Mouse (Mus musculus): ENCODE data around the gene Dgcr2.
A peak's percentile ranks its signal among the peaks of the same experiment; 100 is the strongest.

Gene Dgcr2

DNA sequence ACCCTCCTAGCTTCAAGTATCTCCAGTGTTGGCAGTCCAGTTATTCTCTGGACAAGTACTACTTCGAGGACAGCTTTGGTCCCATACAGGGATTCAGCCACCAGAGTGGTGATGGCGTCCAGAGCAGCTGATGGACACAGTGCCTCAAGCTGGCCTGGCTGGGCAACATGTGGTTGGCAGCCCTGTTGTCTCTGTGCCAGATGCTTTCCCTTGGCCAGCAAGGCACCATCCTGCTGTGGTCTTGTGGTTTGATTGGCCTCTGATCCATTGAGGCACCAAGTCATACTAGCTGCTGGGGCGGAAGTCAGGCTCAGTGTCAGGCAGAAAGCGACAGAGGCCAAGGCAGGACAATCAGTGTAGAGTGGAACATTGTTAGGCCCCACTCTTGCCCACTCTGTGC, 89.2 kb downstream of the Dgcr2 start:
- peak; percentile 97 for DNase-seq (ENCODE audit: low read depth, low spot score)

DNA sequence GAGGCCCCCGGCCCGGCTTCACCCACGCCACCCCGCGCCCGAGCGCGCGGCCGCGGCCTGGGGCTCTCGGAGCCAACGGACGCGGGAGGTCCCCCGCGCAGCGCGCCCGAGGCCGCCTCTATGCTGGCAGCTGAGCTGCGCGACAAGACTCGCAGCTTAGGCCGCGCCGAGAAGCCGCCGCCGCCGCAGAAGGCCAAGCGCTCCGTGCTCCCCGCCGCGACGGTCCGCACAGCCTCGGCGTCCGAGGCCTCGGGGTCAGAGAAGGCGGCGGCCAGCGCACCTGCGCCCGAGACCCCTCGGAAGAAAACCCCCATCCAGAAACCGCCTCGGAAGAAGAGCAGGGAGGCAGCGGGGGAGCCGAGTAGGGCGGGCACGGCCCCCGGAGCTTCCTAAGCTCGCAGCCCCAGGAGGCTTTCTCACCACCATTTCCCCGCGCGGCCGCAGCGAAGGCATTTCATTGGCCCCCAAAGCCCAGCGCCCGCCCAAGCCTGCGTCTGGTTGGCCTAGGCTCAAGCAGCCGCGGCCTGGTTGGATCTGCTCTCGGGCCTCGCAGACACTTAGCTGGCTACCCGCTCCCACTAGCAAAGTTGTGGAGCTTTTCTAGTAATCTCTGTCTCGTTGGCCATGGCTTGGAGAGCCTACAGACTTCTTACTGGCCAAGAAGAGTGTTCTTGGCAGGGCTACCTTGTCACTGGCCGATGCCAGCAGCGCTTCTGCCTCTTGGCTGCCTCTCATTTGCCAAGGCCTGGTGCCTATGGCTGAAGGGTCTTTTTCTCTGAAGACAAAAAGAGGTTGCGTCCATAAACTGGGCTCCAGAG, 91.0 kb downstream of the Dgcr2 start:
- no peak for DNase-seq (ENCODE audit: low read depth, low spot score)

DNA sequence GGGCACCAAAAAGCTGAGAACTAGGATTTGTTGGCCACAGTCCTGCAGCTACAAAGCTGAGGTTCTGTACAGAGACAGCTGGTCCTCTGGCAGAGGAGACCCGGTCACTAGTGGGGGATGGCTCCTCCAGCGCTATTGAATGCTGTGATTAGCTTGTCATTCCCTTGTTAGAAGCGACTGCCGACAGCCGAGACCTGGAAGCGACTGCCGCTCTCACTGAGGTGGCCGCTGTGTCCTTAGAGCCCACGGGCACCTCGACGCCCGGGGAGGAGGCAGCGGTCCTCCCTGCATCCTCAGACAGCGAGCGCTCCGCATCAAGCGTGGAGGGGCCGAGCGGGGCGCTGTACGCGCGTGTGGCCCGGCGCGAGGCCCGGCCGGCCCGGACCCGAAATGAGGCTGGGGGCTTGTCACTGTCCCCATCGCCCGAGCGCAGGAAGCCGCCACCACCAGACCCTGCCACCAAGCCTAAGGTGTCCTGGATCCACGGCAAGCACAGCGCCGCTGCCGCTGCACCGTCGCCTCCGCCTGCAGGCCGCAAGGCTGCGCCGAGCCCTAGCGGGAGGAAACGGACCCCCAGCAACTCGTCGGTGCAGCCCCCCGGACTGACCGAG, 91.7 kb downstream of the Dgcr2 start:
- DNase-seq (ENCODE audit: low read depth, low spot score), result no peak

DNA sequence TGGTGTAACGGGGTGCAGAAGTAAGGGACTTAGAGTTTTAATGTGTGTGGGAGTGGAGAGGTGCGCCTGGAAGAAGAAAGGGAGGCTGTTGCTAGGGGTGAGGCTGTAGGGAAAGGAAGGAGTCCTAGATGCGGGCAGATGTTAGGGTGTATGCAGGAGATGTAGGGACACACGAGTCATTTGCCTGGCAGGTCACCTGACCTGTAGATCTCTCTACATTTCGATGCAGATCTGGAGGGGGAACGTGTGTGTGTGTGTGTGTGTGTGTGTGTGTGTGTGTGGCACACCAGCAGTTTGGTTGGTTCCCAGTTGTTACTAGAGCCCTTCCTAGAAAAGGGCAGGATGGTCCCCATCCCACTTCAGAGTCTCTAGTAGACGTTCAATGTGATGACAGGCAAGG, 93.4 kb downstream of the Dgcr2 start:
- DNase-seq (ENCODE audit: low read depth, low spot score), result no peak

DNA sequence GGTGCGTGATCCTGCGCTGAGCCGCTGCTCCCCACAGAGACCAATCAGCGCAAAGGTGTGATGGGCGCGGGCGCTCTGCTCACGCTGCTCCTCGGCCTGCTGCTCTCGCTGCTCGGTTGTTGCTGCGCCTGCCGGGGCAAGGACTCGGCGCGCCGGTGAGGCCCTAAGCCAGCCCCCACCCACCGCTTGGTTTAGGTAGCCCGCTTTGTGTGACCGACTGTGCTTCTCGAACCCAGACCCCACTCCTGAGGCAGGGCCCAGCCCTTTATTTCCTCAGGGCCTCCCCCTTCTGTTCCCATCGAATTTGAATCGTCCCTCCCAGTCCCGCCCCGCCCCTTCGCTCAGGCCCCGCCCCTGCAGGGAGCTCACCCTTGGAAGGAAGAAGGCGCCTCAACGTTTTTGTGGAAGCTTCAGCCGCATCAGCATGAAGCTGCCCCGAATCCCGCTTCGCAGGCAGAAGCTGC, 93.9 kb downstream of the Dgcr2 start:
- no peak for DNase-seq (ENCODE audit: low read depth, low spot score)

DNA sequence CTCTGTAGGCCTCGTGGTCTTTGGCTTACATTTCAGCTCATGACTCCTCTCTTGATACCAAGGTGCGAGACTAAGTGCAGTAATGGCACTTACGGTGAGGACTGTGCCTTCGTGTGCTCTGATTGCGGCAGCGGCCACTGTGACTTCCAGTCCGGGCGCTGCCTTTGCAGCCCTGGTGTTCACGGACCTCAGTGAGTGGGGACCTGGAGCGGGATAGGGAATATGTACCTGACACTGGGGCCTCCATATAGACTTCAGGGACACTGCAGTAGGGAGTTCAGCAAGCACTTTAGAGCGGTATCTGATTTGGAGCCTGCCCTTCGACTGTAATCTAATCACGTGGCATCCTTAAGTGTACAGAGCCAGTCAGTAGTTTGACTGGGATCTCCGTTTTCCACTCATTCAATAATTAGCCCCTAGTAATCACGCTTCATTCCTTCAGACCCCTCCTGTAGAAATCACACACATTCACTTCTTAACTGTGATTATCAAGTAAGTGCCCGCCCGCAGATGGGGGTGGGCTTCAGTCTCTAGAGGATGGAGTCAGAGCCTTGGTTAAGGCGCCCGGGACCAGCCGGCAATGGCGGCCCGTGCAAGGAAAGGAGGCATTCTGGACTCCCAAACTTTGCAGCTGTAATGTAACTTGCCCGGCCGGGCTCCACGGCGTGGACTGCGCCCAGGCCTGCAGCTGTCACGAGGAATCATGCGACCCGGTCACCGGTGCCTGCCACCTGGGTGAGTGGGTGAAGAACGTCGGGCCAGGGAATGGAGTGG, 94.5 kb downstream of the Dgcr2 start:
- no peak for DNase-seq (ENCODE audit: low read depth, low spot score)

DNA sequence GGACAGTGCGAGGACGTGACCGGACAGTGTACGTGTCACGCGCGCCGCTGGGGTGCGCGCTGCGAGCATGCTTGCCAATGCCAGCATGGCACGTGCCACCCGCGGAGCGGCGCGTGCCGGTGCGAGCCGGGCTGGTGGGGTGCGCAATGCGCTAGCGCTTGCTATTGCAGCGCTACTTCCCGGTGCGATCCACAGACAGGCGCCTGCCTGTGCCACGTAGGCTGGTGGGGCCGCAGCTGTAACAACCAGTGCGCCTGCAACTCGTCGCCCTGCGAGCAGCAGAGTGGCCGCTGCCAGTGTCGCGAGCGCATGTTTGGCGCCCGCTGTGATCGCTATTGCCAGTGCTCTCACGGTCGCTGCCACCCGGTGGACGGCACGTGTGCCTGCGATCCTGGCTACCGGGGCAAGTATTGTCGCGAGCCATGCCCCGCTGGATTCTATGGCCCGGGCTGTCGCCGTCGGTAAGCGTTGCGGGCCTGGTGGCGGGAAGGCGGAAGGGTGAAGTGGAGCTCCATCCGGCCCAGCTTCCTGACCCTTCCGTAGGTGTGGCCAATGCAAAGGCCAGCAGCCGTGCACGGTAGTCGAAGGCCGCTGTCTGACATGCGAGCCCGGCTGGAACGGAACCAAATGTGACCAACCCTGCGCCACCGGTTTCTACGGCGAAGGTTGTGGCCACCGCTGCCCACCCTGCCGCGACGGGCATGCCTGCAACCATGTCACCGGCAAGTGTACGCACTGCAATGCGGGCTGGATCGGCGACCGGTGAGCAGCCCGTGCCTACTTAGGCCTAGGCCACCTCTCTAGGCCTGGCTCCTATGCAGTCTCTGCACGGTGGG, 95.3 kb downstream of the Dgcr2 start:
- no peak for DNase-seq (ENCODE audit: low read depth, low spot score)

DNA sequence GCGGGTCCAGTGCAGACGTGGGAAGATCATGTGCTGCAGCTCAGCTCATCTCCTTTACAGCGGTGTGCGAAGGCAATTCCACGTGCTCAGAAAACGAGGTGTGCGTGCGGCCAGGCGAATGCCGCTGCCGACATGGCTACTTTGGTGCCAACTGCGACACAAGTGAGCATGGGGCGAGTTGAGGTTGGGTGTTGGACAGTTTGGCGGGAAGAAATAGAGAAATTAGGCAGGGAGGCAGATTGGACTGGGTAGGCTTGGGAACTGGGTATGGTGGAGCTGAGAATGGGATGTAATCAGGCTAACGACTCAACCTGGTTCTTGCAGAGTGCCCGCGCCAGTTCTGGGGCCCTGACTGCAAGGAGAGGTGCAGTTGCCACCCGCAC, 95.9 kb downstream of the Dgcr2 start:
- DNase-seq (ENCODE audit: low read depth, low spot score), result no peak

DNA sequence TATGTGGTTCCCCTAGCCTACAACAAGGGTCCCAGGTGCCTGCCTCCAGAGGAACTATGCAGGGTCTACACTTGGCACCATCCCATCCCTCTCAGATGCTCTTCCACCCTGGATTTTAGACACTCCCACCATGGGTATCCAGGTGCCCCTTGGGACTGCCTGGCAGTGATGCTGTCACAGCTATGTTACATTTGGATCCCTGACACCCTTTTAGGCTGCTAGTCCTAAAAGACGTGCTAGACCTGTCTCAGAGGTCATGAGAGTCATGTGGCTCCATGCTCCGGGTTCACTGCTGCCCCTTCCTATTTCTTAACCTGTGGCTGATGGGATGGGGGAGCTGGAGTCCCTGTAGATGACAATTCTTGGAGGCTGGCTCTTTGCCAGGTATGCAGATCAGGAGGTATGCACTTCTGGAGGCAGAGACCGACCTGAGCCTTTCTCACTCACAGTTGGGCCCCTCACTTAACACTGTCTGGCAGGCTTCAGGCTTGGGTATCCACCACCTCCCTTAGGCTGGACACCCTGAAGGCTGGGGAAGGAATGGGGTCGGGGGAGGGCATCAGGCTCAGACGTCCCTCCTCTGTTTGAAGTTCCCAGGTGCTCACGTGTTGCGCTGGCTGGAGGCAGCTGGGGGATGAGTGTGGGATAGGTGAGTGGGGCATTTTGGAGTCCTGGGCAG, 96.4 kb downstream of the Dgcr2 start:
- no peak for DNase-seq (ENCODE audit: low read depth, low spot score)

DNA sequence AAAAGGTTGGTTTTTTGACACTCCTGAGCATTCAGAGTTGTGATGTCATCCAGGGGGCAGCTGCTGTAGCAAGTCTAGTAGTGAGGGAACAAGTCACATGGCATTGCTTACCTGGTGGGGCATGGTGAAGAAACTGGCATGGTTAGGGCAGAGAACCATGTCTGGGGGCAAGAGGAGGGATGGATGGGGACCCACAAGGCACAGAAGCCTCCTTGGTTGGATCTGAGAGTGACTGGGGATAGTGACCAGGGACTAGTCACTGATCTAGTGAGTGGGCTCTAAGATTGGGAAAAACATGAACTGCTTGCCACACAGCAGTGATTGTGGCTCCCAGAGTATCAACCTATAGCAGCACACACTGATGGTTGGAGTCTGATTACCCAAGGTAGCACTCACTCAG, 98.8 kb downstream of the Dgcr2 start:
- no peak for DNase-seq (ENCODE audit: low read depth, low spot score)

DNA sequence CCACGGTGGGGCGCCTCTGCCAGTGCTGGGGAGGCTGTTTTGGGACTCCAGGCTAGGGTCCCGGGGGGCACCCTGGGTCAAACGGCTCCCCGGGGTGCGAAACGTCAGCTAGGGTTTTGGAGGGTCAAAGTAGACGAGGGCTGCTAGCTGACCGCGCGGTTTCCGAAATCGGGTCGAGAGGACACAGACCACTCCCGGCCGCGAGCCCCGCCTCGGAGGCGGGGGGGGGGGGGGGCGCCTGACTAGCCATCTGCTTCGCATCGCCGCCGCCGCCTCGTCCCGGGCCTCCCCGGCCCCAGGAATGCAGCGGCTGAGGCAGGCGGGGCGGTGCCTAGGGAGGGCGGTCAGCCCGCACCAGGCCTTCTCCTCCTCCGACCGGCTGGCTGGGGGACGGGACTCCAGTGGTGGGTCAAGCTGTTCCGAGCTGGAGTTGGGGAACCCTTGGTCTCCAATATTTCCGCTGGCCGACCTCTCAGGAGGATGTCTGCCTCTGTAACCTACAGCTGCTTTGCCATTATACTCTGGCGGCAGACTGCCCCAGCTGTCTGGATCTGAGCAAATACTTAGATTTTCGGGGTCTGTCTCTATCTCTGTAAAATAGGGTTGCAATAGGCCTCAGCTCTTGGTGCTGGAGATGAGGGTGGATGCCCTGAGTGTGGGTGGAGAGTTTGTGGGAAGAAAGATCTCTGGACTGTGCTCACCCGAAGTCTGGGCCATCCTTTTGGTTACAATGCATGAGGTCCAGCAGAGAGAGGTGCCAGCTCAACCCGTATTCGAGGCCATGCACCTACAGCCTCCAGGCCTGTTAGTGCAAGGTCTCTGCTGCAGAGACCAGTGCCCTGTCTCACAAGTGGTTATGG, 99.8 kb downstream of the Dgcr2 start:
- peak; percentile 80 for DNase-seq (ENCODE audit: low read depth, low spot score)

DNA sequence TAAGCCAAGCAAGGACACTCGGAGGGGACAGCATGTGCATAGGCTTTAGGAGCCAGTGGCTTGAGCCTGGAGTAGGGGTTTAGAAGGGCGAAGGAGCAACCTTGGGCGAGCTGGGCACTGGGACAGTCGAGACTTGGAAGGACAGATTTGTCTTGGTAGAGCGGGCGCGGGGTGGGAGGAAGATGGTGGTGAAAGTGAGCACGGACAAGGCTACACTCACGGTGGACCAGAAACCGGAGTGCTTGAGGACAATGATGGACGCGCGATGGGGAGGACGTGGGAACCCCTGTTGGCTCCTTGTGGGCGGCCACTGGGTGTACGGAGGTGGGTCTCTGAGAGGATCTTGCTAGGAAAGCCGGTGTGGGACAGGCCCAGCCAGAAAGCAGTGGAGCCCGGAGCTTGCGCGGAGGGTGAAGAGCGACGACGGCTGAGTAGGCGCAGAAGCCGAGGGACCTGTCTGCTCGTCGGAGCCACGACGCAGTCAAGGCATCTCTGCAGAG, 100.5 kb downstream of the Dgcr2 start:
- DNase-seq (ENCODE audit: low read depth, low spot score), result peak; percentile 72

DNA sequence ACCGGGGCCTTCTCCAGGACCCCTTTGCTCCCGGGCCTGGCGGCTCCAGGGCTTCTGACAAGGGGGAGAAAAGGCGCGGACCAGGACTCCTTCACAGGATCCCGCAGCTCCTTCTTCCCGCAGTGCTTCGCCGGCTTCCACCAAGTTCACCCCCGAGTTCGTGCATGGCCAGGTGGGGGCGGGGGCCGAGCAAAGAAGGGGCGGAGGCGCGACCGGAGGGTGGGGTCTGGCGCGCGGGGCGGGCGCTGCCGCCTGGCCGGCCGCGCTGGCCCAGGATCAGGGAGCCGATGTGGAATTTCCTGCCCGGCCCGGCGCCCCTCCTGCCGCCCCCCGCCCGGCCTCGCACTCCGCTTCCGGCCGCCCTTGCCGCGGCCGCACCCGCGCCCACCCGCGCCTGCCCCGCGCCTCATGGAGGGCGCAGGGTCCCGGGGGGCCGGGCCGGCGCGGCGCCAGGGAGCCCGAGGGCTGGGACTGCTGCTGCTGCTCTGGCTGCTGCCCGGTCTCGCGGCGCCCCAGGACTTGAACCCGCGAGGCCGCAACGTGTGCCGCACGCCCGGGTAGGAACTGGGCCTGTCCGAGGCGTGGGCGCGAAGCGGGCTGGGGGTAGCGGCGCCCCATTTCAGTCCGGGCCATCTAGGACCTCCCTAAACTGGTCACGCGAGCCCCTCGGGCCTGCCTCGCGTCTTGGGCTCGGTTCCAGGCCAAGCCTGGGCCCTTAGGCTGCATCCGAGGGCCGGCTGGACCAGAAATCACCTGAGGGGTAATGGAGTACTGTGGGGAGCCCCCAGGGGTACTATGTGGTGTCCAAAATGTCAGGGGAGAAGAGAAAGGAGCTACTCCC, 101.2 kb downstream of the Dgcr2 start, which contains the start of gene Scarf2:
Gene Scarf2, plus strand, starts transcription at position 312 of the 841 bp plus-strand sequence.
- peak; percentile 74 for DNase-seq (ENCODE audit: low read depth, low spot score)

DNA sequence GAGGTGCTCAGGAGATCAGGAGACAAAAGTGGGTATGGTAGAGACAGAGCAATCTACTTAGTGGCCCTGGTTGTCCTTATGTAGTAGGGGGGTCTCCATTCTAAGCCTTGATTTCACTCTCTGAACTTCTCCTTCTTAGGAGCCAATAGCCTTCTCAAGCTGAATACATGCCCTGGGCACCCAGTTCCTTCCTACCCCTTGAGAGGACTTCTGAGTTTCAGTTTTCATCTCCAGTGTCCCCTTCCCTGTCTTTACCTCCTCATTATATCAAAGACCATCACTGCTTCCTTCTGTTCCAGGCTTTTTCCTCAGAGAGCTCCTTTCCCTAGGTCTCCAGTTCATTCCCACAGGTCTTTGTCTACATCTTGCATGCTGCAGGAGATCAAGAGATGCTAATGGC, 101.8 kb downstream of the Dgcr2 start:
- peak; percentile 48 for DNase-seq (ENCODE audit: low read depth, low spot score)

DNA sequence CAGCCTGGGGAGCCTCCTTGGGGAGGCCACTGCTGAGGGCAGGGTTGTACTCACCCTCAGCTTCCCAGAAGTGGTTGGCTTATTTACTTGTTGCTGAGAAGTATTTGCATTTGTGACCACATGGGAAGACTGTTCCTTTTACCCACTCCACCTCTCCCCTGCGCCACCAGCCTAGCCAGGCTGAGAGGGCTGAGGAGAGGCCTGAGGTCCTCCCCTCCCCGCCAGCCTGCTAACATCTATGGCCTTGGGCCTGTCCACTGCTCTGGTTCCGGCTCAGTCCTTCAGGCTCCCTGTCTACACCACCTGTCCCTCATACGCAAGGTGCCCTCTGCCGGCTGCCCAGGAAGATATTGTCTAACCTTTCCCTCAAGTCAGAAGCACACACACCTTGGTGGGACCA, 102.7 kb downstream of the Dgcr2 start:
- DNase-seq (ENCODE audit: low read depth, low spot score), result no peak

DNA sequence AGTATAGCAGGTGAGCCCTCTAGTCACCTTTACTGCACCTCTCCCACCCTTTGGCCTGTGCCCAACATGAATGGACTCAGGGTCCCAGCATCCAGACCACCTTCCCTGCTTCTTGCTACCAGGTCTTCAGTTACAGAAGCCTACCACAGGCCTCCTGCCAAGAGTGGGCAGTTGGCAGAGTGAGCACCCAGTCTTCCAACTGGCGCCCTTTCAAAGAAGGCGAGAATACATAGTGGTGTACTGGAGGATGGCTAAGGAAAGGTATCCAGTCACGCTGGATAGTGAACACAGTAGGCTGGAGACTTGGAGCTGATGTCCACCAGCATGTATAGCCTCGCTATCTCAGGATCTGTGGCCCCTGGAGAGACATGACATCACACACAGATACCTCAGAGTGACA, 104.3 kb downstream of the Dgcr2 start:
- DNase-seq (ENCODE audit: low read depth, low spot score), result no peak

DNA sequence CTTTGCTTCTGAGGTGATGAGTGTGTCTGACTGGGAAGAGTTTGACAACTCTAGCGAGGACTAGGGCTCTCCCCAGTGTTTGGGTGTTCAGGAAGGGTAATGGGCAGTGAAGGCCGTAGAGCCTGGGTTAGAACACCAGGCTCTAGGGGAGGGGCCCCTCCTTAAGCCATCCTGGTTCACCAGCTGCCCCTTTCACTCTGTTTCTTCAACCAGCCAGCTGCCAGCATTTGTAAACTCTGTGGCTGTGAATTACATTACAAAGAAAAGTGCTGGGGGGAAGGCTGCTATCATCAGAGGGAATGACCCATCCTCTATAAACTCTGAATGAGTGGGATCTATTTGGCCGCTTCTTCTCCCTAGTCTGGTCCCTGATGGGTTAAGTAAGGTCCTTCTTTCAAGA, 105.6 kb downstream of the Dgcr2 start:
- no peak for DNase-seq (ENCODE audit: low read depth, low spot score)
